Mouse (Mus musculus): ENCODE data around the gene Ankrd11. TPM values are rescaled to one million over a fixed set of nuclear protein-coding genes. Genes with fewer than 3 reads are reported as not detected.
A peak's percentile ranks its signal among the peaks of the same experiment; 100 is the strongest.

The Ankrd11 gene
- total and polyA plus RNA-seq, 3 experiments: 49.2 to 235 (median 87.7) TPM

GRCm38 (mm10) chr8:122932561-122932959 lies 109.5 kb downstream of the Ankrd11 start:
- DNase-seq (ENCODE audit: low read depth, low spot score): peak; percentile 77
- Histone ChIP-seq H3K27ac (ENCODE audit: control insufficient read depth, low read depth, low read length) (peak overlapping the region; percentile 57), H3K27me3 (ENCODE audit: control insufficient read depth in 1 of 2, insufficient read depth in 2 of 2, low read length in 2 of 2) (no peaks in the 10 kb centered on the region), H3K9me3 (replicated peaks; ENCODE audit: insufficient read depth, low read length) (no peaks in the 10 kb centered on the region), H3K9ac (ENCODE audit: control insufficient read depth, low read depth, low read length, poor library complexity, severe bottlenecking) (no peak overlapping the region), H3K4me1 (ENCODE audit: control insufficient read depth in 1 of 2, insufficient read depth in 2 of 2, low read length in 2 of 2) (peaks cover 37 to 38% of the 10 kb centered on the region in 2 experiments), H3K79me2 (ENCODE audit: control insufficient read depth, insufficient read depth, low read length, poor library complexity) (peaks cover 59% of the 10 kb centered on the region), H3K36me3 (ENCODE audit: control insufficient read depth in 1 of 2, insufficient read depth in 2 of 2, low read length in 2 of 2) (peaks cover 2 to 66% of the 10 kb centered on the region in 2 experiments; a peak in 3 of 4 replicates), H3K4me3 (ENCODE audit: control insufficient read depth in 1 of 2, insufficient read depth in 1 of 2, low read depth in 2 of 2, low read length in 2 of 2) (no peak overlapping the region)
- TF ChIP-seq MXI1 (IDR thresholded peaks at IDR 0.05; ENCODE audit: low read depth, low read length): peak; percentile 95
- TF ChIP-seq GABPA (IDR thresholded peaks at IDR 0.05; ENCODE audit: low read depth, low read length): no peak
- no peak for TF ChIP-seq CHD2 (IDR thresholded peaks at IDR 0.05; ENCODE audit: low read length)
- TF ChIP-seq USF1 (IDR thresholded peaks at IDR 0.05; ENCODE audit: low read depth, low read length): no peak; the same call in 1 of the 2 replicates
- peak; percentile 46; the same call in 1 of the 2 replicates for TF ChIP-seq TCF12 (IDR thresholded peaks at IDR 0.05; ENCODE audit: low read depth, low read length)
- peak; percentile 78; the same call in 1 of the 2 replicates for TF ChIP-seq MYC (IDR thresholded peaks at IDR 0.05; ENCODE audit: low read depth, low read length)
- peak; percentile 50 to 85; a peak in 3 of 4 replicates for TF ChIP-seq EP300 (IDR thresholded peaks at IDR 0.05; ENCODE audit: low read depth in 1 of 2, low read length in 2 of 2)
- TF ChIP-seq MAX (IDR thresholded peaks at IDR 0.05; ENCODE audit: low read length): peak; percentile 54; the same call in 1 of the 2 replicates
- peak; percentile 89 for TF ChIP-seq SIN3A (IDR thresholded peaks at IDR 0.05; ENCODE audit: low read length)
- TF ChIP-seq GATA1 (IDR thresholded peaks at IDR 0.05; ENCODE audit: low read depth, low read length): peak; percentile 75; the same call in 1 of the 2 replicates
- TF ChIP-seq ETS1 (IDR thresholded peaks at IDR 0.05; ENCODE audit: low read depth, low read length): peak; percentile 82
- TF ChIP-seq RCOR1 (IDR thresholded peaks at IDR 0.05; ENCODE audit: low read depth, low read length): peak; percentile 65; the same call in 1 of the 2 replicates
- peak; percentile 50 for TF ChIP-seq TAL1 (IDR thresholded peaks at IDR 0.05; ENCODE audit: low read length)
- no peak for TF ChIP-seq USF2 (IDR thresholded peaks at IDR 0.05; ENCODE audit: borderline replicate concordance in 1 of 2, insufficient read depth in 1 of 2, low read depth in 1 of 2, low read length in 2 of 2)

GRCm38 (mm10) chr8:122931834-122932560 lies 110.1 kb downstream of the Ankrd11 start:
- no peak overlapping the region for H3K9ac ChIP-seq (ENCODE audit: control insufficient read depth, low read depth, low read length, poor library complexity, severe bottlenecking)
- peak overlapping the region; percentile 15; the same call in 1 of the 2 replicates for H3K27ac ChIP-seq (ENCODE audit: control insufficient read depth, low read depth, low read length)
- no peaks in the 10 kb centered on the region for H3K27me3 ChIP-seq (ENCODE audit: control insufficient read depth in 1 of 2, insufficient read depth in 2 of 2, low read length in 2 of 2)
- peaks cover 57% of the 10 kb centered on the region for H3K79me2 ChIP-seq (ENCODE audit: control insufficient read depth, insufficient read depth, low read length, poor library complexity)
- no peaks in the 10 kb centered on the region for H3K9me3 ChIP-seq (replicated peaks; ENCODE audit: insufficient read depth, low read length)
- DNase-seq (ENCODE audit: low read depth, low spot score): no peak
- H3K36me3 ChIP-seq (ENCODE audit: control insufficient read depth in 1 of 2, insufficient read depth in 2 of 2, low read length in 2 of 2): peaks cover 3 to 61% of the 10 kb centered on the region in 2 experiments; a peak in 3 of 4 replicates
- no peak overlapping the region for H3K4me3 ChIP-seq (ENCODE audit: control insufficient read depth in 1 of 2, insufficient read depth in 1 of 2, low read depth in 2 of 2, low read length in 2 of 2)
- H3K4me1 ChIP-seq (ENCODE audit: control insufficient read depth in 1 of 2, insufficient read depth in 2 of 2, low read length in 2 of 2): peaks cover 32 to 38% of the 10 kb centered on the region in 2 experiments
- TF ChIP-seq TAL1 (IDR thresholded peaks at IDR 0.05; ENCODE audit: low read length): peak; percentile 54
- peak; percentile 27; the same call in 1 of the 2 replicates for TF ChIP-seq TCF12 (IDR thresholded peaks at IDR 0.05; ENCODE audit: low read depth, low read length)
- TF ChIP-seq E2F4 (IDR thresholded peaks at IDR 0.05; ENCODE audit: borderline replicate concordance, low read depth, low read length): no peak
- peak; percentile 22 for TF ChIP-seq RCOR1 (IDR thresholded peaks at IDR 0.05; ENCODE audit: low read depth, low read length)
- peak; percentile 63 for TF ChIP-seq ETS1 (IDR thresholded peaks at IDR 0.05; ENCODE audit: low read depth, low read length)
